Mouse (Mus musculus) testis, adult 2 months (tissue): ENCODE data around the gene Vat1l. TPM values are rescaled to one million over a fixed set of nuclear protein-coding genes. Genes with fewer than 3 reads are reported as not detected.

Experiments used
- H3K27ac ChIP-seq: fragments of 200-500 bp; 2 replicates; pipeline ENCODE4 v1.5.1; 2012; ENCODE audit warnings: low read depth, low read length; ENCODE audit not compliant: control insufficient read depth, insufficient read depth
- H3K27me3 ChIP-seq: fragments of 200-500 bp; 2 replicates; pipeline ENCODE4 v1.6.1; 2012; ENCODE audit warnings: mild to moderate bottlenecking, low read length, moderate library complexity; ENCODE audit not compliant: control insufficient read depth, insufficient read depth
- H3K36me3 ChIP-seq: fragments of 200-500 bp; 2 replicates; pipeline ENCODE4 v1.6.1; 2012; ENCODE audit warnings: mild to moderate bottlenecking, low read length; ENCODE audit not compliant: control insufficient read depth, insufficient read depth
- H3K4me1 ChIP-seq: fragments of 200-500 bp; 2 replicates; pipeline ENCODE4 v1.6.1; 2012; ENCODE audit warnings: low read length; ENCODE audit not compliant: control insufficient read depth, insufficient read depth
- H3K4me3 ChIP-seq: fragments of 200-500 bp; 2 replicates; pipeline ENCODE4 v1.5.1; 2012; ENCODE audit warnings: low read depth, mild to moderate bottlenecking, low read length, moderate library complexity, mixed read lengths; ENCODE audit not compliant: control insufficient read depth
- CTCF ChIP-seq: fragments of 200-500 bp; IDR thresholded peaks from 2 replicates; pipeline ENCODE4 v1.5.1; 2012; ENCODE audit warnings: low read depth, mild to moderate bottlenecking, inconsistent platforms, low read length, moderate library complexity; ENCODE audit not compliant: control insufficient read depth, insufficient read depth, insufficient replicate concordance
- POLR2A ChIP-seq: fragments of 200-500 bp; IDR thresholded peaks from 2 replicates; pipeline ENCODE4 v1.6.1; 2012; ENCODE audit warnings: low read depth, mild to moderate bottlenecking, inconsistent platforms, low read length, moderate library complexity; ENCODE audit not compliant: control insufficient read depth
- polyA plus RNA-seq: library from polyadenylated mRNA; depleted of rRNA; stranded (reverse); fragments of >200 nt; gene quantifications from 2 replicates; pipeline ENCODE4 v1.2.3, GENCODE M21; 2012

Gene Vat1l
- polyA plus RNA-seq, 1 experiment, result 0.41 TPM

DNA sequence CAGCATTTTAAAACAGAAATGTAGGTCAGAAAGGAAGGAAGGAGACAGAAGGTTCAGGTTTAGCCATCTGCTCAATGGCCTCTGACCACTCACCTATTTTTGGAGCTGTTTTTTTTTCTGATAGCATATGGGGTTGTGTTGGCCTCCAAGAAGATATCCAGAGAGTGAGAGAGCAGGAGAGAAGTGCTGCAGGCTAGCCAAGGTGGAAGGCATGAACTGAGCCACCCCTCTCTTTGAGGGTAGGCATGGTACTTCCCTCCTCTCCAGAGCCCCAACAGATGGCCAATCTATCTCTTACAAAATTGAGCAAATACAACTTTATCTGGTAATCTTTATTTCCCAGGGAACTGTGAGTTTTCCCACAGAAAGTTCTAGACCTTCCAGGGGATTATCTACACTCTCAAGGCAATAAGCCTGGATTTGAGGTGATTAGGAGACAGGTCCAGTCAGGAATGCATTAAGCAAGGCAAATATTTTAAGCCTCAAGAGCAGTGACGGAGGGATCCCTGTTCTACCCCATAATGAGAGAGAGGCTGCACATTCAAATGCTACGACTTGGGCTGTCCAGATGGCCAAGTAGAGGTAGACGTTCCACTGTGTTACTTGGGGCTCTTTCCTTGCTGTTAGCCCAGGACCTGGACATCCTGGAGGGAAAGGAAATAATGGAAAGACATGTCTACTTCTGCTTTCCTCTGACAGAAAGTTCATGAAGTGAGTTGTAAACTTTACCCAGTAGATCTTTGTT is 46.1 kb downstream of the Vat1l start:
- no peaks in the 10 kb centered on the region for H3K27me3 ChIP-seq
- no peaks in the 10 kb centered on the region for H3K4me1 ChIP-seq
- H3K36me3 ChIP-seq, result no peaks in the 10 kb centered on the region
- no peak overlapping the region for H3K4me3 ChIP-seq
- H3K27ac ChIP-seq, result no peak overlapping the region
- TF ChIP-seq POLR2A (no peak), CTCF (no peak)

DNA sequence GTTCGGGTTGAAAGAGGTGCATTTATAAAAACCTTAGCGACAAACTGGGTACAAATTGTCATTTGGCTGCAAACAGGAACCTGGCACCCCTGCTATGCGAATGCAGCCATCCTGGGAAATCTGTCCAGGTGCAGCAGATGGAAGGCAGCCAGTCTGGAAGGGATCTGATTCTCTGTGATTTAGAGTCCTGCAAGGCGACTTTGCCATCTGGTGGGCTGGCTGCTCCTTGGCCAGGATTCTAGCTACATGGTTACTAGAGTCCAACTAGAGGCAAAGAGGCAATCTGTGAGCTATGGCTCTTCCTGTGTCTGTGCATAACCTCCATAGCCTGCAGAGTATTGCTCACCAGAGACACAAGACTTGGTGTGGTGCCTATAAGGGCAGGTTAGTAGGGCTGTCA is 53.3 kb downstream of the Vat1l start:
- Histone ChIP-seq H3K4me3 (no peak overlapping the region), H3K4me1 (no peaks in the 10 kb centered on the region), H3K27me3 (no peaks in the 10 kb centered on the region), H3K27ac (no peak overlapping the region), H3K36me3 (no peaks in the 10 kb centered on the region)
- TF ChIP-seq POLR2A, result no peak
- no peak for TF ChIP-seq CTCF

DNA sequence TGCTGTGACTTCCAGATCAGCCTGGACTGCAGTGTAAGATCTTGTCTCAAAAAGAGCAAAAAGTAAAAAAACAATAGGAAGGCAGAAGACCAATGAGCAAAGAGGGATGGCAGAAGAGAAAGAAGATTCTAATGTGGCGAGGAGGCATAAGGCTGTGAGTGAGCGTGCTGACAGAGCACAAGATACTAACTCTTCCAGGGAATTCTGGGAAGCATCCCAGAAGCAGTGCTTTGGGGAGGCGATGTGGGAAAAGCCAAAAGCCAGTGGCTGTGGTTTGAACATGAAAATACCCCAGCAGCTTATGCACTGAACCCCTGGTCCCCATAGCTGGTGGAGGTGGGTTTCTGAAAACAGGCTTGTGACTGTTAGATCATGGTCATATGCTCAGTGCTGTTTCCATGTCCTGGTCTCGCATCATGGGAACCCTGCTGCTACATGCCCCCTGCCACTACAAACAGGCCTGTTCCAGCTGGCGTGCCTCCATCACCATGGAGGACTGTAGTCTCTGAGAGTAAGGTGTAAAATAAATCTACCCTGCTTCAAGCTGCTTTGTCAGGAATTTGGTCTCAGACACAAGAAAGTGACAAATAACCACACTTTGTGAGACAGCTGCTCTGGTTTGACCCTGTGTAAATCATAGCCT is 54.4 kb downstream of the Vat1l start:
- Histone ChIP-seq H3K27ac (no peak overlapping the region), H3K4me1 (no peaks in the 10 kb centered on the region), H3K27me3 (no peaks in the 10 kb centered on the region), H3K36me3 (no peaks in the 10 kb centered on the region), H3K4me3 (no peak overlapping the region)
- TF ChIP-seq CTCF (no peak), POLR2A (no peak)

DNA sequence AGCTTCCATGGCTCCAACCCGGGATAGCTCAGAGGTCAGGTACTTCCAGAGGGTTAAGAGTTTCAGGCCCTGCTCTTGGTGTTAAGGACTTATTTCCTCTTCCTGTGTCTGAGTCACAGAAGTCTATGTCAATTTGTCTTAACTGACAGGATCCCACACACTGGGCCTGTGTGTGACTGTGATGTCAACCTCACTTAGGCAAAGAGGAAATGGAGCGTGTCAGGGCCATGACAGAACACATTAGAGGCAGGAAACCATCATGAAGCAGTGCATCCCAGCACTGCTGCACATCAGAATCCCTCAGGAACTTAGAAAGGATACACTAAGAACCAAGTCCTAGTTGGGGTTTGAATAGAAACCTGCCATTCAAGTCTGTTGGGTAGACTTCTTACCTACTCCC is 56.9 kb downstream of the Vat1l start:
- Histone ChIP-seq H3K36me3 (no peaks in the 10 kb centered on the region), H3K4me1 (no peaks in the 10 kb centered on the region), H3K27ac (no peak overlapping the region), H3K4me3 (no peak overlapping the region), H3K27me3 (no peaks in the 10 kb centered on the region)
- no peak for TF ChIP-seq CTCF
- no peak for TF ChIP-seq POLR2A

DNA sequence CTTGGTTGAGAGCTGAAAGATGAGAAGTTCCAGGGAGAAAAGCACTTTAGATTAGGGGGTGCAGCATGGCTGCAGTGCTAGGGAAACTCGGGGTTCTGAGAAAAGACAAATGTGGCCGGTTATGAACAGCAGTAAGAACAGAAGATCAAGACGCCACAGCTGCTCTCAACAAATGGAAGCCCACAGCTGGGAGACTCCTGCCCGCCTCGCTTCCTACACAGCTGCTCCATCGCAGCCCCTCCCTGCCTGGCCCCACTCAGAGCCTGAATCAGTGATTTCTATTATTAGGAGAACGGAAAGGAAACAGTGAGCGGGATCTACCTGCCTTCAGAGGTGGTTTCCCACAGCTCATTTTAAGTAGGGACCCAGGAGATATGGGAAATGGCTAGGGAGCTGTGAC is 69.1 kb downstream of the Vat1l start:
- no peak overlapping the region for H3K27ac ChIP-seq
- no peaks in the 10 kb centered on the region for H3K4me1 ChIP-seq
- TF ChIP-seq CTCF (no peak), POLR2A (no peak)
- H3K27me3 ChIP-seq, result no peaks in the 10 kb centered on the region
- H3K4me3 ChIP-seq, result no peak overlapping the region
- H3K36me3 ChIP-seq, result no peaks in the 10 kb centered on the region

DNA sequence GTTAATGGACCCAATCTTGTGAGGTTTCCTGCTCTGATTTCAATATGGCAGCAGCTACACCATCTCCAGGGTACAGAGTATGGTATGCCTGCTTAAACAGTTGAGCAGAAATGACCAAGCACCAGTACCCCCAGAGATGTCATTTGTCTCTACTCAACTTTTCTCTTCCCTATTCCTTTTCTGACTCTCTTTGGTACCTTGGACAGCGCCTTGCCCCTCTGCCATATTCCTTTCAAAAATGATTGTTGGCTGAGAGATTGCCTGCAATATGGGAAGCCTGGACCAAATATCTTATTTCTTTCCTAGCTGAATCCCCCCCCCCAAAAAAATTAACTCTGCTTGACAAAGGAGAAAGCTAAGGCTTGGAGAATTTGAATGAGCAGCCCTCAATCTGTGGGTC is 75.7 kb downstream of the Vat1l start:
- no peak overlapping the region for H3K4me3 ChIP-seq
- no peak overlapping the region for H3K27ac ChIP-seq
- no peaks in the 10 kb centered on the region for H3K4me1 ChIP-seq

DNA sequence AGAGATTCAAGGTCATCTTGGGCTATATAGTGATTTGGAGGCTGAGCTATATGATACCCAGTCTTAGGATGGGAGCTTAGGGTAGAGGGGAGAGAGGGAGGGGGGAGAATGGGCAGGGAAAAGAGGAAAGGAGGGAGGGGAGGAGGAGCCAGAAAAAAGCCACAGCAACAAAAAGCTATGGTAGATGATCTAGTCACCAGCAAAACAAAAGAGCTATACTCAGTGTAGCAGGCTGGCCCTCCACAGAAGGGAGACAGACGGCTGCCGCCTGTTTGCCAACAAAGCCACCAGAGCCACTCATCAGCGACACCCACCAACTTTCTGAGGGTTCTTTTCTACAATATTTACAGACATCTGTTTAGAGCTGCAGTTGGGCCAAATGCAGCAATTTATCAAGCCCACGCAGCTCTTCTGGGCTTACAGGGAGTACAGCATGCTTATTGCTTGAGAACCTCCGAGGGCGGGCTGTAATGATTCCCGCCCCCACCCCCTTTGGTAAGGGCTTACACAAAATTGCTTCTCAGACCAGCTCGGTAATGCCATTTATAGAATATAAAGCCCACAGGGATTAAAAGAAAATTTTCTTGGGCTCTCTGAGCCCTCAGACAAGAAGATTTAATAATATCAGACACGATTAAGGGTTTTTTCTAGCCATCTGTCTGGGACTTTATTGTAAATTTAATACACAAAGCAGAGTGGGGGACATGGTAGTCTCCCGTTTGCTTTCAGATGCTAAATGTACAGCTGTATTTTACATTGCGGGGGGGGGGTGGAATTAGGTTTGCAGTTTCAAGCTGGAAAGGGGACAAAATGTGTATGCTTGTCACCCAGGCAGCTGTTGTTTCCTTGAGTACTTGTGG is 89.7 kb downstream of the Vat1l start:
- no peaks in the 10 kb centered on the region for H3K36me3 ChIP-seq
- H3K27ac ChIP-seq, result no peak overlapping the region
- H3K4me1 ChIP-seq, result no peaks in the 10 kb centered on the region
- H3K4me3 ChIP-seq, result no peak overlapping the region
- TF ChIP-seq CTCF (no peak), POLR2A (no peak)
- H3K27me3 ChIP-seq, result no peaks in the 10 kb centered on the region

More for the DNA sequence above, 75.7 kb downstream of the Vat1l start:
- Histone ChIP-seq H3K27me3 (no peaks in the 10 kb centered on the region), H3K36me3 (no peaks in the 10 kb centered on the region)
- TF ChIP-seq CTCF (no peak), POLR2A (no peak)
